Mouse (Mus musculus) MEL (cell line): ENCODE data around the gene Ppp1r15a. TPM values are rescaled to one million over a fixed set of nuclear protein-coding genes. Genes with fewer than 3 reads are reported as not detected.

ENCODE experiments used
- DNase-seq: peaks from one replicate; pipeline ENCODE4 v3.0.0; 2011; ENCODE audit warnings: low read depth, low spot score
- H3K27ac ChIP-seq: 2 replicates; pipeline ENCODE4 v1.5.1; 2012; ENCODE audit warnings: low read depth, mild to moderate bottlenecking, control low read depth, low read length, moderate library complexity; ENCODE audit not compliant: control insufficient read depth
- H3K27me3 ChIP-seq, 2 experiments: fragments of 150-350 bp in 1 of 2; sonication (generic) in 1 of 2; 2 replicates each; pipeline ENCODE4 v1.6.1; 2012; ENCODE audit warnings: low read length in 2 of 2, mild to moderate bottlenecking in 2 of 2, improper control_type of control experiment in 1 of 2, moderate library complexity in 1 of 2; ENCODE audit not compliant: insufficient read depth in 2 of 2, control insufficient read depth in 1 of 2
- H3K36me3 ChIP-seq, 2 experiments: 2 replicates each; pipeline ENCODE4 v1.6.1; 2012 to 2014; ENCODE audit warnings: low read length in 2 of 2, improper control_type of control experiment in 1 of 2, inconsistent platforms in 1 of 2, mild to moderate bottlenecking in 1 of 2; ENCODE audit not compliant: insufficient read depth in 2 of 2, control insufficient read depth in 1 of 2
- H3K4me1 ChIP-seq, 2 experiments: fragments of 150-350 bp in 1 of 2; sonication (generic) in 1 of 2; 2 replicates each; pipeline ENCODE4 v1.6.1; 2012; ENCODE audit warnings: low read length in 2 of 2, improper control_type of control experiment in 1 of 2, mild to moderate bottlenecking in 1 of 2; ENCODE audit not compliant: insufficient read depth in 2 of 2, control insufficient read depth in 1 of 2
- H3K4me3 ChIP-seq, 2 experiments: fragments of 150-350 bp in 1 of 2; sonication (generic) in 1 of 2; 2 replicates each; pipeline ENCODE4 v1.5.1; 2012; ENCODE audit warnings: low read depth in 2 of 2, low read length in 2 of 2, mild to moderate bottlenecking in 2 of 2, moderate library complexity in 2 of 2, control low read depth in 1 of 2, improper control_type of control experiment in 1 of 2; ENCODE audit not compliant: control insufficient read depth in 1 of 2, insufficient read depth in 1 of 2
- H3K79me2 ChIP-seq: 2 replicates; pipeline ENCODE4 v1.6.1; 2012; ENCODE audit warnings: mild to moderate bottlenecking, low read length, moderate library complexity; ENCODE audit not compliant: control insufficient read depth, poor library complexity, insufficient read depth
- H3K9ac ChIP-seq: 2 replicates; pipeline ENCODE4 v1.6.1; 2012; ENCODE audit warnings: low read depth, mild to moderate bottlenecking, control low read depth, low read length, moderate library complexity; ENCODE audit not compliant: control insufficient read depth, poor library complexity, severe bottlenecking
- H3K9me3 ChIP-seq: fragments of 150-350 bp; sonication (generic); replicated peaks from 2 replicates; pipeline ENCODE4 v1.6.1; 2012; ENCODE audit warnings: mild to moderate bottlenecking, low read length, improper control_type of control experiment, moderate library complexity; ENCODE audit not compliant: insufficient read depth
- CHD1 ChIP-seq: IDR thresholded peaks from 2 replicates; pipeline ENCODE4 v1.6.1; 2012; ENCODE audit warnings: low read depth, mild to moderate bottlenecking, inconsistent platforms, low read length, improper control_type of control experiment
- JUND ChIP-seq: IDR thresholded peaks from 2 replicates; pipeline ENCODE4 v1.6.1; 2011; ENCODE audit warnings: low read depth, mild to moderate bottlenecking, improper control_type of control experiment, low read length
- KAT2A ChIP-seq: conservative IDR thresholded peaks from 2 replicates; pipeline ENCODE4 v1.6.1; 2012; ENCODE audit warnings: low read depth, low read length, improper control_type of control experiment, inconsistent platforms
- MAFK ChIP-seq: IDR thresholded peaks from 2 replicates; pipeline ENCODE4 v1.6.1; 2011; ENCODE audit warnings: low read depth, mild to moderate bottlenecking, low read length, improper control_type of control experiment, borderline replicate concordance
- MAX ChIP-seq: IDR thresholded peaks from 2 replicates; pipeline ENCODE4 v1.6.1; 2011; ENCODE audit warnings: low read length, improper control_type of control experiment
- MEF2A ChIP-seq: IDR thresholded peaks from 2 replicates; pipeline ENCODE4 v1.6.1; 2014; ENCODE audit warnings: low read depth, mild to moderate bottlenecking, inconsistent platforms, low read length, improper control_type of control experiment; ENCODE audit not compliant: poor library complexity, insufficient replicate concordance, severe bottlenecking; ENCODE audit errors: extremely low read depth
- MYC ChIP-seq: IDR thresholded peaks from 2 replicates; pipeline ENCODE4 v1.6.1; 2011; ENCODE audit warnings: low read depth, mild to moderate bottlenecking, low read length, improper control_type of control experiment, moderate library complexity
- NELFE ChIP-seq: IDR thresholded peaks from 2 replicates; pipeline ENCODE4 v1.6.1; 2011; ENCODE audit warnings: low read depth, low read length, improper control_type of control experiment
- NRF1 ChIP-seq: IDR thresholded peaks from 2 replicates; pipeline ENCODE4 v1.6.1; 2014; ENCODE audit warnings: low read depth, mild to moderate bottlenecking, inconsistent platforms, low read length, improper control_type of control experiment, moderate library complexity; ENCODE audit not compliant: poor library complexity, insufficient read depth, severe bottlenecking
- POLR2AphosphoS2 ChIP-seq: IDR thresholded peaks from 2 replicates; pipeline ENCODE4 v1.6.1; 2011; ENCODE audit warnings: low read length, improper control_type of control experiment
- POLR2AphosphoS5 ChIP-seq: IDR thresholded peaks from 2 replicates; pipeline ENCODE4 v1.6.1; 2012; ENCODE audit warnings: low read depth, borderline replicate concordance, mild to moderate bottlenecking, inconsistent platforms, low read length, moderate library complexity, mixed read lengths
- SIN3A ChIP-seq: IDR thresholded peaks from 2 replicates; pipeline ENCODE4 v1.6.1; 2012; ENCODE audit warnings: low read length, improper control_type of control experiment, inconsistent platforms
- SMC3 ChIP-seq: IDR thresholded peaks from 2 replicates; pipeline ENCODE4 v1.6.1; 2011; ENCODE audit warnings: low read depth, low read length, improper control_type of control experiment
- TAL1 ChIP-seq: IDR thresholded peaks from 2 replicates; pipeline ENCODE4 v1.6.1; 2012; ENCODE audit warnings: mild to moderate bottlenecking, inconsistent platforms, low read length, moderate library complexity, mixed read lengths
- UBTF ChIP-seq: IDR thresholded peaks from 2 replicates; pipeline ENCODE4 v1.6.1; 2012; ENCODE audit warnings: low read depth, mild to moderate bottlenecking, inconsistent platforms, low read length, improper control_type of control experiment, moderate library complexity, borderline replicate concordance; ENCODE audit not compliant: insufficient read depth
- USF1 ChIP-seq: IDR thresholded peaks from 2 replicates; pipeline ENCODE4 v1.6.1; 2014; ENCODE audit warnings: low read depth, mild to moderate bottlenecking, inconsistent platforms, low read length, improper control_type of control experiment, moderate library complexity
- USF2 ChIP-seq, 2 experiments: IDR thresholded peaks; 2 replicates each; pipeline ENCODE4 v1.6.1; 2011 to 2012; ENCODE audit warnings: improper control_type of control experiment in 2 of 2, low read length in 2 of 2, borderline replicate concordance in 1 of 2, inconsistent platforms in 1 of 2, low read depth in 1 of 2, mild to moderate bottlenecking in 1 of 2; ENCODE audit not compliant: insufficient read depth in 1 of 2
- ZKSCAN1 ChIP-seq: IDR thresholded peaks from 2 replicates; pipeline ENCODE4 v1.6.1; 2012; ENCODE audit warnings: low read depth, mild to moderate bottlenecking, inconsistent platforms, low read length, improper control_type of control experiment, moderate library complexity
- ZMIZ1 ChIP-seq: IDR thresholded peaks from 2 replicates; pipeline ENCODE4 v1.6.1; 2012; ENCODE audit warnings: low read depth, mild to moderate bottlenecking, inconsistent platforms, low read length, improper control_type of control experiment, moderate library complexity
- ZNF384 ChIP-seq: IDR thresholded peaks from 2 replicates; pipeline ENCODE4 v1.6.1; 2012; ENCODE audit warnings: low read depth, mild to moderate bottlenecking, inconsistent platforms, low read length, improper control_type of control experiment
- polyA plus RNA-seq, 2 experiments: library from polyadenylated mRNA; stranded (reverse) in 1 of 2; unstranded in 1 of 2; fragments of >175 nt in 1 of 2; fragments of >200 nt in 1 of 2; gene quantifications; 2 replicates each; pipeline versions ENCODE4 v1.2.1 to v1.2.4; 2012; ENCODE audit warnings: low replicate concordance in 2 of 2, low read depth in 1 of 2; ENCODE audit not compliant: insufficient read length in 2 of 2, insufficient read depth in 1 of 2, missing spikeins in 1 of 2
- total RNA-seq: library from RNA; depleted of rRNA; stranded (reverse); fragments of 300-350 nt; gene quantifications from 2 replicates; pipeline ENCODE4 v1.2.3, GENCODE M21; 2012

The Ppp1r15a gene
- total and polyA plus RNA-seq, 3 experiments: 27.0 to 78.0 TPM; not detected in 1

GRCm38 (mm10) chr7:45522957-45523676 lies 3.0 kb downstream of the Ppp1r15a start:
- Histone ChIP-seq H3K9ac (peak overlapping the region; percentile 44; the same call in 1 of the 2 replicates), H3K4me1 (peaks cover 4 to 16% of the 10 kb centered on the region in 2 experiments; a peak in 3 of 4 replicates), H3K9me3 (no peaks in the 10 kb centered on the region), H3K79me2 (peaks cover 27% of the 10 kb centered on the region), H3K27ac (peak overlapping the region; percentile 14; the same call in 1 of the 2 replicates), H3K36me3 (peaks cover 0 to 29% of the 10 kb centered on the region in 2 experiments; a peak in 2 of 4 replicates), H3K27me3 (no peaks in the 10 kb centered on the region), H3K4me3 (peak overlapping the region; percentile 39 to 42)
- TF ChIP-seq ZKSCAN1 (no peak), MYC (no peak), MEF2A (no peak), CHD1 (no peak), KAT2A (no peak), MAFK (no peak), POLR2AphosphoS5 (no peak), NELFE (no peak), USF2 (IDR thresholded peaks at IDR 0.05; ENCODE audit: borderline replicate concordance in 1 of 2, insufficient read depth in 1 of 2, low read depth in 1 of 2, low read length in 2 of 2) (no peak), NRF1 (no peak), SIN3A (no peak), JUND (no peak), TAL1 (no peak), ZNF384 (no peak), POLR2AphosphoS2 (no peak), MAX (no peak), SMC3 (no peak), USF1 (no peak), UBTF (no peak), ZMIZ1 (no peak)
- no peak for DNase-seq
